Mouse (Mus musculus): Measurements from ENCODE around the gene Bphl. TPM values are rescaled to one million over a fixed set of nuclear protein-coding genes. Genes with fewer than 3 reads are reported as not detected.

Gene Bphl
- polyA plus RNA-seq, 2 experiments, result 34.4 to 44.3 TPM

DNA sequence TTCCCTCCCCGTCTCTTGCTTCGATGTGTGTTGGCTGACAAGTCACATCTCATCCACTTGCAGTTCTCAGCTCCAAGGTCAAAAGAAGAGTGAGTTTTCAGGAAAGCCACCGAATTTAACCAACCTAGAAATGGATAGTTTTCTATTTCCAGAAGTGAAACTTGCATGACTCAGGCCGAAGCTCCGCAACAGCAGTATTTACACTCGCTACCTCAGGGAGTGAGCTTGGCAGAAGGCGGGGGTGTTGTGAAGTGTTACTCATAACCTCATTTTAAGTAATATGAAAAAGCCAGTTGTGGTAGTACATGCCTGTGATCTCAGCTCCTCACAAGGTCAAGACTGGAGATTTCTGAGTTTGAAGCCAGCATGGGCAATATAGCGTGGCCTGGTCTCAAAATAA lies 13.1 kb downstream of the Bphl start:
- DNase-seq (ENCODE audit: low spot score) (no peak), ATAC-seq (ENCODE audit: low FRiP score, low read depth) (no peak)
- H3K4me1 ChIP-seq (ENCODE audit: control insufficient read depth, insufficient read depth, low read length), result peaks cover 5% of the 10 kb centered on the region; the same call in 1 of the 2 replicates
- no peak for TF ChIP-seq POLR2A (IDR thresholded peaks at IDR 0.05; ENCODE audit: borderline replicate concordance, extremely low read depth, insufficient read depth, insufficient read length)
- H3K4me3 ChIP-seq (replicated peaks; ENCODE audit: low read length), result no peak overlapping the region
- WGBS, result 92% methylated on average over 8 of the region's 8 CpGs
- no peak overlapping the region for H3K4me2 ChIP-seq (replicated peaks; ENCODE audit: low read depth, low read length, severe bottlenecking)
- no peak overlapping the region for H3K9ac ChIP-seq (ENCODE audit: low read depth, low read length, severe bottlenecking)
- H3K36me3 ChIP-seq (ENCODE audit: control insufficient read depth, insufficient read depth, low read length), result peaks cover 55% of the 10 kb centered on the region
- H3K27me3 ChIP-seq (ENCODE audit: control insufficient read depth, insufficient read depth, low read length), result no peaks in the 10 kb centered on the region
- H3K27ac ChIP-seq (replicated peaks; ENCODE audit: low read depth, low read length), result no peak overlapping the region
- H3K9me3 ChIP-seq (ENCODE audit: control insufficient read depth, low read length), result no peaks in the 10 kb centered on the region

DNA sequence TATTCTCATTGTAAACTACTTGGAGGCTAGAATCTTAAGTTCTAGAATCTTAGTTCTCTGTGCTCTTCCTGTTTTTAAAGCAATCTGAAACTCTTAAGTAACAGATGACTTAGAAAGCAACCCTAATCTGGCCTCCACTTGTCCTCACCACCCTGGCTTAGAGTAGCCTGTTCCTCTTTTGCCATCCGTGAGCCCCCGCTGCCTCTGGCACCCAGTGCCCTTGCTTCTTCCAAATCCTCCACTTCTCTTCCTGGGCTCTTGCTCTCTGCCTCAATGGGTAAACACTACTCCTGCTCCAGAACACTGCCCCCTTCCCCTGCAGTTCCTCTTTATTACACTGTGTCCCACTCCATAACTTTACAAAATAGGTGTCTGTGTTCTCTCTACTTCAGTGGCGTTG lies 14.3 kb downstream of the Bphl start:
- no peaks in the 10 kb centered on the region for H3K27me3 ChIP-seq (ENCODE audit: control insufficient read depth, insufficient read depth, low read length)
- H3K4me1 ChIP-seq (ENCODE audit: control insufficient read depth, insufficient read depth, low read length), result peaks cover 2% of the 10 kb centered on the region; the same call in 1 of the 2 replicates
- whole genome bisulfite sequencing, result 89% methylated on average over 3 of the region's 3 CpGs
- H3K27ac ChIP-seq (replicated peaks; ENCODE audit: low read depth, low read length), result no peak overlapping the region
- H3K9ac ChIP-seq (ENCODE audit: low read depth, low read length, severe bottlenecking), result no peak overlapping the region
- no peak overlapping the region for H3K4me2 ChIP-seq (replicated peaks; ENCODE audit: low read depth, low read length, severe bottlenecking)
- H3K36me3 ChIP-seq (ENCODE audit: control insufficient read depth, insufficient read depth, low read length), result peaks cover 59% of the 10 kb centered on the region
- no peak for DNase-seq (ENCODE audit: low spot score)
- TF ChIP-seq POLR2A (IDR thresholded peaks at IDR 0.05; ENCODE audit: borderline replicate concordance, extremely low read depth, insufficient read depth, insufficient read length), result no peak
- no peak for ATAC-seq (ENCODE audit: low FRiP score, low read depth)
- H3K4me3 ChIP-seq (replicated peaks; ENCODE audit: low read length), result no peak overlapping the region
- no peaks in the 10 kb centered on the region for H3K9me3 ChIP-seq (ENCODE audit: control insufficient read depth, low read length)

DNA sequence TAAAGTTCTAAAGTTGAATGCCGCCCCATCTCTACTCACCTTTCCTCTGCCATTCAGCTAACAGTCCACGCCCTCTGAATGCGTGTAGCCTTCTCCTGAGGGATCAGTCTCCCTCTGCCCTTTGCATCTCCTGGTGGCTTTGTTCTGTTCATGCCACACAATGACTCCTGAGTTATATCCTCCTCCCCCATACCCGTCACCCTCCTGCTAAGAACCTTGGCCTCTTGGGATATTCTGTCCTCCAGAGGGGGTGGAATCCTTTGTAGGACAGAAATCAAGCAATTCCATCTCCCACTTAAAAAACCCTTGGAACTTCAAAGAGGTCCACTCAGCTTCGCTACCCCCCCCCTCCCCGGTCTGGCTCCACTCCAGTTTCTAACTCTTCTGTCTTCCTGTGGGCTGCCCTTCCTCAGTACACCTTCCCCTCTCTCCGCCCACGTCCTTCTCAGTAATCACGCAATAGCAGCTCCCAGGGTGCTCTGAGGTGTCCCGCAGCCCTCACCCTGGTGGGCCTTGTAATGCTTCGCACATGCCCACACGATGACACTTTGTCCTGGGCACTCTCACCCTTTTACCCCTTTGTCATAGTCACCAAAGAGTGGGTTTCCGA lies 16.4 kb downstream of the Bphl start:
- H3K27ac ChIP-seq (replicated peaks; ENCODE audit: low read depth, low read length), result no peak overlapping the region
- H3K4me3 ChIP-seq (replicated peaks; ENCODE audit: low read length), result no peak overlapping the region
- WGBS, result 83% methylated on average over 13 of the region's 13 CpGs
- TF ChIP-seq POLR2A (IDR thresholded peaks at IDR 0.05; ENCODE audit: borderline replicate concordance, extremely low read depth, insufficient read depth, insufficient read length), result no peak
- no peaks in the 10 kb centered on the region for H3K4me1 ChIP-seq (ENCODE audit: control insufficient read depth, insufficient read depth, low read length)
- DNase-seq (ENCODE audit: low spot score) (no peak), ATAC-seq (ENCODE audit: low FRiP score, low read depth) (no peak)
- peaks cover 49% of the 10 kb centered on the region for H3K36me3 ChIP-seq (ENCODE audit: control insufficient read depth, insufficient read depth, low read length)
- no peaks in the 10 kb centered on the region for H3K9me3 ChIP-seq (ENCODE audit: control insufficient read depth, low read length)
- no peak overlapping the region for H3K9ac ChIP-seq (ENCODE audit: low read depth, low read length, severe bottlenecking)
- H3K27me3 ChIP-seq (ENCODE audit: control insufficient read depth, insufficient read depth, low read length), result no peaks in the 10 kb centered on the region
- H3K4me2 ChIP-seq (replicated peaks; ENCODE audit: low read depth, low read length, severe bottlenecking), result no peak overlapping the region

DNA sequence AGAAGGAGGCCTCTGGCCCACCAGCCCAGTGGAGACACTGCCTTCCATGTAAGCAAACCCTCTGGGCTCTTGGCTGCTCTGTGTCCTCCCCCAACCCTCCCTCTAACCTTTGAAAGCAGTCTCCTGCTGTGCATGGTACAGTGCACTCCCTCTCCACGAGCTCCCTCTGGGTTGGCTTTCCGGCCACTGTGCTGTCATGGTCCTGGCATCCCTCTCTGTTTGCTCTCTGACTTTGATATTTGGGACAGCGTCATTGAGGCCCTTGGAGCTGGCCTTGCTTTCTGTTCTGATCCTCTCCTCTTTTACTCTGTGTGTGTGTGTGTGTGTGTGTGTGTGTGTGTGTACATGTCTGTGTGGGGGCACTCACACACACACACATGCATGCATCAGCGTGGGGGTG lies 17.0 kb downstream of the Bphl start:
- WGBS, result 72% methylated on average over 4 of the region's 4 CpGs
- DNase-seq (ENCODE audit: low spot score), result no peak
- no peak for TF ChIP-seq POLR2A (IDR thresholded peaks at IDR 0.05; ENCODE audit: borderline replicate concordance, extremely low read depth, insufficient read depth, insufficient read length)
- H3K4me1 ChIP-seq (ENCODE audit: control insufficient read depth, insufficient read depth, low read length), result no peaks in the 10 kb centered on the region
- no peak overlapping the region for H3K4me3 ChIP-seq (replicated peaks; ENCODE audit: low read length)
- no peak overlapping the region for H3K27ac ChIP-seq (replicated peaks; ENCODE audit: low read depth, low read length)
- no peaks in the 10 kb centered on the region for H3K9me3 ChIP-seq (ENCODE audit: control insufficient read depth, low read length)
- no peak for ATAC-seq (ENCODE audit: low FRiP score, low read depth)
- H3K9ac ChIP-seq (ENCODE audit: low read depth, low read length, severe bottlenecking), result no peak overlapping the region
- H3K36me3 ChIP-seq (ENCODE audit: control insufficient read depth, insufficient read depth, low read length), result peaks cover 49% of the 10 kb centered on the region
- H3K27me3 ChIP-seq (ENCODE audit: control insufficient read depth, insufficient read depth, low read length), result no peaks in the 10 kb centered on the region
- no peak overlapping the region for H3K4me2 ChIP-seq (replicated peaks; ENCODE audit: low read depth, low read length, severe bottlenecking)

DNA sequence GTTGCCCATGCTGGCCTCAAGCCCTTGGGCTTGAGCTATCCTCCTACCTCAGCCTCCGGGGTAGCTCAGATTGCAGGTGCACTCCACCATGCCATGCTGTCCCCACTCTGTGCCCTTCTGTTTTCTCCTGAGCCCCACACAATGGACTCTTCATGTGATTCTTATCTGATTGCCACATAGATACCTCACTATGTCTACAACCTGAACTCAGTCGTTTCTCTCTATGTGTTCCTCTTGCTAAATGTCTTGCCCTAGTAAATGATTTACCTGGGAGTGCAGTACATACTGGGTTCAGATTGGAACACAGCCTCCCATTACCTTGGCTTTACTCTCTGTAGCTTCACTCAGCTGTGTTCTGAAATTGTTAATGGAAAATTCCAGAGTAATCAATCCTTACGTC lies 17.6 kb downstream of the Bphl start:
- H3K9me3 ChIP-seq (ENCODE audit: control insufficient read depth, low read length), result no peaks in the 10 kb centered on the region
- no peaks in the 10 kb centered on the region for H3K4me1 ChIP-seq (ENCODE audit: control insufficient read depth, insufficient read depth, low read length)
- no peak for TF ChIP-seq POLR2A (IDR thresholded peaks at IDR 0.05; ENCODE audit: borderline replicate concordance, extremely low read depth, insufficient read depth, insufficient read length)
- no peak overlapping the region for H3K9ac ChIP-seq (ENCODE audit: low read depth, low read length, severe bottlenecking)
- H3K36me3 ChIP-seq (ENCODE audit: control insufficient read depth, insufficient read depth, low read length), result peaks cover 49% of the 10 kb centered on the region
- DNase-seq (ENCODE audit: low spot score), result no peak
- WGBS, result 84% methylated on average over 3 of the region's 3 CpGs
- H3K4me3 ChIP-seq (replicated peaks; ENCODE audit: low read length), result no peak overlapping the region
- no peaks in the 10 kb centered on the region for H3K27me3 ChIP-seq (ENCODE audit: control insufficient read depth, insufficient read depth, low read length)
- H3K4me2 ChIP-seq (replicated peaks; ENCODE audit: low read depth, low read length, severe bottlenecking), result no peak overlapping the region
- ATAC-seq (ENCODE audit: low FRiP score, low read depth), result no peak
- no peak overlapping the region for H3K27ac ChIP-seq (replicated peaks; ENCODE audit: low read depth, low read length)

Measured in limb, embryonic 14.5 days (tissue).